Mouse (Mus musculus): Measurements from ENCODE around the gene Ascc2. TPM values are rescaled to one million over a fixed set of nuclear protein-coding genes. Genes with fewer than 3 reads are reported as not detected.

The Ascc2 gene
- polyA plus RNA-seq, 1 experiment = 17.2 TPM

DNA sequence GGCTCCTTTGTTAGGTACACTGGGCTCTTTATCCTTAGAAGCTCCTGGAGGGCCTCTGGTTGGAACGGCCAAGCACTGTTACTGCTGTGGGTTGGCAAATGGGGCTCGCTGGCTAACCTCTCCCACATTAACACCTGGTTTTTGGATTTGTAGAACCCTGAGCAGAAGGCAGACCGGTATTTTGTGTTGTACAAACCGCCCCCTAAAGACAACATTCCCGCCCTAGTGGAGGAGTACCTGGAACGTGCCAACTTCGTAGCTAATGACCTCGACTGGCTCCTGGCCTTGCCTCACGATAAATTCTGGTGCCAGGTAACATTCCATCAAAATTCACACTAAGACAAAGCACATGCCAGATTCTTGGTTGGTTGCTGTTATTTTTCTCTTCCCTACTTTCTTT lies 8.9 kb downstream of the Ascc2 start:
- WGBS = 83% methylated on average over 9 of the region's 9 CpGs
- H3K4me1 ChIP-seq (ENCODE audit: control insufficient read depth, insufficient read depth, insufficient read length, low read length) = no peaks in the 10 kb centered on the region
- TF ChIP-seq POLR2A (IDR thresholded peaks at IDR 0.05; ENCODE audit: low read depth, low read length) (no peak), CTCF (IDR thresholded peaks at IDR 0.05; ENCODE audit: extremely low read depth, insufficient read length, insufficient replicate concordance, low read depth, low read length) (no peak)
- no peak overlapping the region for H3K4me3 ChIP-seq (ENCODE audit: low read depth, low read length)
- H3K27me3 ChIP-seq (ENCODE audit: control insufficient read depth, insufficient read depth, low read length) = no peaks in the 10 kb centered on the region
- H3K36me3 ChIP-seq (ENCODE audit: control insufficient read depth, insufficient read depth, low read length) = peaks cover 45% of the 10 kb centered on the region
- no peak overlapping the region for H3K27ac ChIP-seq (ENCODE audit: insufficient read depth, low read depth, low read length)

DNA sequence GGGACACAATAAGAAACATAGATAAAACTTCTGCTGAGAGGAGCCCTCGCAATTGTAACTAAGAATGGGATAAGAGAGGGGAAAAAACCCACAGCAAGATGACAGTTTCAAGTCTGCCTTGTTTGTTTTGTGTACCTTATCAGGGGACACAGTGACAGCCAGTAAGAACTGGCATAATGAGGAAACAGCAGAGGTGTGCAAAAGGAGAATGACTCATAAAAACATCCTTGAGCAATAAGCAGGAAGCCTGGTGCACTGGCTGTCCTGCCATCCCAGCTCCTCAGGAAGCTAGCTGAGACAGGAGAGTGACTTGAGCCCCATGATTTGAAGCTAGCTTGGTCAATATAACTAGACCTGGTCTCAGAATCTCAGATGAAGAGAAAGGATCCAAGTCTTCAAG lies 22.3 kb downstream of the Ascc2 start:
- Histone ChIP-seq H3K4me3 (ENCODE audit: low read depth, low read length) (no peak overlapping the region), H3K27ac (ENCODE audit: insufficient read depth, low read depth, low read length) (no peak overlapping the region), H3K36me3 (ENCODE audit: control insufficient read depth, insufficient read depth, low read length) (peaks cover 45% of the 10 kb centered on the region), H3K4me1 (ENCODE audit: control insufficient read depth, insufficient read depth, insufficient read length, low read length) (peaks cover 8% of the 10 kb centered on the region; the same call in 1 of the 2 replicates), H3K27me3 (ENCODE audit: control insufficient read depth, insufficient read depth, low read length) (no peaks in the 10 kb centered on the region)
- TF ChIP-seq CTCF (IDR thresholded peaks at IDR 0.05; ENCODE audit: extremely low read depth, insufficient read length, insufficient replicate concordance, low read depth, low read length) = no peak
- no peak for TF ChIP-seq POLR2A (IDR thresholded peaks at IDR 0.05; ENCODE audit: low read depth, low read length)
- WGBS = 29% methylated on average over 1 of the region's 1 CpGs

DNA sequence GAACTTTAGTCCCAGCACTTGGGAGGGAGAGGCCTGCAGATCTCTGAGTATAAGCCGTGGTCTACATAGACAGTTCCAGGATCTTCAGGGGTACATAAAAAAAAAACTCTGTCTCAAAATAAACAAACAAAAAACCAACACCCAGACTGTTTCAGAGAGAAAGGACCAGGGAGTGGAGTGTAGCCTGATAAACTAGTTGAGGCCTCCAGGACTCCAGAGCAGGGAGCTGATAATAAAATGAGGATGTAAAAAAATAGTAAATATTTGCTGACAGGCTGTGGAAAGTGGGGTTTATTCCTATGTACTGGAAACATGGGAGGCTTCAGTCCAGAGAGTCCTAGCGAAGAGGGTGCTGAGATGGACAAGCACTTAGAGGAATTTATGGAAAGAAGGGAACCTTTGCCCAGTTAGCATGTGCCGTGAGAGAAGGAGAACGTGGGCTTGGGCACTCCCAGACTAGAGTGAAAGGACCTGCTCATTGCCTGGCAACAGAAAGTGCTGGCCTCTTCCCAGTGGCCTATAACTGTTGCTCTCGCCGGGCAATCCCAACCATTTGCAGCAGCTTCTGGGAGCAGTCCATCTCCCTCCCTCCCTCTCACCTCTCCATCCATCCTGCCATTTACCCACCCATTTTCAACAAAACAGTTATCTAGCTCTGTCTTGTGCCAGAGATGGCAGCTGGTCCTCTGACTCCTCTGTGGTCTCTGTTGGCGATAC lies 22.9 kb downstream of the Ascc2 start:
- Histone ChIP-seq H3K4me1 (ENCODE audit: control insufficient read depth, insufficient read depth, insufficient read length, low read length) (peaks cover 8% of the 10 kb centered on the region; the same call in 1 of the 2 replicates), H3K27ac (ENCODE audit: insufficient read depth, low read depth, low read length) (no peak overlapping the region), H3K4me3 (ENCODE audit: low read depth, low read length) (no peak overlapping the region), H3K27me3 (ENCODE audit: control insufficient read depth, insufficient read depth, low read length) (no peaks in the 10 kb centered on the region), H3K36me3 (ENCODE audit: control insufficient read depth, insufficient read depth, low read length) (peaks cover 42% of the 10 kb centered on the region)
- TF ChIP-seq CTCF (IDR thresholded peaks at IDR 0.05; ENCODE audit: extremely low read depth, insufficient read length, insufficient replicate concordance, low read depth, low read length) (no peak), POLR2A (IDR thresholded peaks at IDR 0.05; ENCODE audit: low read depth, low read length) (no peak)
- WGBS = 59% methylated on average over 7 of the region's 7 CpGs

DNA sequence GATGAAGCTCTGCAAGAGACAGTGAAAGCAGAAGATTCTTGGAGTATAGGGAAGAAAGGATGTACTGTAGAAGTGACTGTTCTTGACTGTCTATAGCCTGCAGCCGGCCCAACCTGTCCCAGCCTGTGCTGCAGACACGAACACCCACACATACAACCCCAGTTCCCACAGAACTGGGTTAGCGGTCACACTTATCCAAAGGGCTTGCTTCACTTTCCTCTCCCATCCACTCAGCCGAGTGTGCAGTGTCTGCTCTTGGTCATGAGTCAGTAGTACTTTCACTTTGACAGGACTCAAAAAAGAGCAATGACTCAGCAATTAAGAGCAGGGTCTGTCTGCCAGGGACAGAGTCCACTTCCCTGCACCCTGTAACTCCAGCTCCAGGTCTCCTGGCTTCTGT lies 23.8 kb downstream of the Ascc2 start:
- TF ChIP-seq POLR2A (IDR thresholded peaks at IDR 0.05; ENCODE audit: low read depth, low read length) = no peak
- TF ChIP-seq CTCF (IDR thresholded peaks at IDR 0.05; ENCODE audit: extremely low read depth, insufficient read length, insufficient replicate concordance, low read depth, low read length) = no peak
- H3K27ac ChIP-seq (ENCODE audit: insufficient read depth, low read depth, low read length) = no peak overlapping the region
- no peak overlapping the region for H3K4me3 ChIP-seq (ENCODE audit: low read depth, low read length)
- H3K27me3 ChIP-seq (ENCODE audit: control insufficient read depth, insufficient read depth, low read length) = no peaks in the 10 kb centered on the region
- H3K4me1 ChIP-seq (ENCODE audit: control insufficient read depth, insufficient read depth, insufficient read length, low read length) = peaks cover 8% of the 10 kb centered on the region; the same call in 1 of the 2 replicates
- 52% methylated on average over 4 of the region's 4 CpGs for WGBS
- peaks cover 41% of the 10 kb centered on the region for H3K36me3 ChIP-seq (ENCODE audit: control insufficient read depth, insufficient read depth, low read length)

DNA sequence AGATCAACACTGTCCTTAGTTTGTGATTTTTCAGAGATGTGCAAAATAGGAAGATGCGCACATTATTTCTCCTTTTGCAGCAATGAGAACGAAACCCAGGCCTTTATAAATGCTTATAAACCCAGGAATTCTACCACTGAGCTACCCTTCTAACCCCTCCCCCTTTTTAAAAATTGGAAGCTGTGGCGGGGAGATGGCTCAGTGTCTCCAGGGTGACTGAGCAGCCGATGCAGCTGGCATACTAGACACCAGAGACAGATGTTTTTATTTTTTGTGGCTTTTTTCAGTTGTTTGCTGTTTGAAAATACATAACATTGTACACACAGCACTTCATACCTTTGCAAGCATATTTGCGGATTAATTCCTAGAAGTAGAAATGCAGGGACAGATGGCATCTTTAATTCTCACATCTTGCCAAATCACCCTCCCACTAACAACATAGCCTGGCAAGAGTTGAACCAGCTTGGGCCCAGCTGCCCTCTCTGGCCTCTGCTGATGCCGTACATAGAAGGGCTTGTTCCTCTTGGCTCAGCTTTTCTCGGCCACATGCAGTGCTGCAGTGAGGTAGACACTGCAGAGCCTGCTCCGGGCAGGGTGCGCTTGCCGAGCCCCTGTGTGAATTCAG lies 24.4 kb downstream of the Ascc2 start:
- 93% methylated on average over 10 of the region's 10 CpGs for WGBS

DNA sequence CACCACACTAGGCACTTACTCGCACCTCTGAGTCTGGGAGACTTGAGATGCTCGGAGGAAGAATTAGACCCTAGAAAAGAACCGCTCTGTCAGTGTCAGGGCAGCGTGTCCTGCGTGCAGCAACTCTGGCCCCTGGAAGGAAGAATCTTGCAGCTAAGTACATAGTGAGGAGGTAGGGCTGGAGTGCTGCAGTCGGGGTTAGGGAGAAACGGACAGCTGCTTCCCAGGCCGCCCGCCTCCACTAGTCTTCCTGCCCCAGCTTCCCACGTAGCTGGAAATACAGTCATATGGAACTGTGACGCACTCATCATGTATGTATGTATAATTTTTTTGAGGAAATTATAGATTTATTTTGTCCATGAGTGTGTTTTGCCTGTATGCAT lies 24.9 kb downstream of the Ascc2 start:
- WGBS = 96% methylated on average over 11 of the region's 11 CpGs
- Histone ChIP-seq H3K27ac (ENCODE audit: insufficient read depth, low read depth, low read length) (no peak overlapping the region), H3K4me3 (ENCODE audit: low read depth, low read length) (no peak overlapping the region), H3K36me3 (ENCODE audit: control insufficient read depth, insufficient read depth, low read length) (peaks cover 37% of the 10 kb centered on the region), H3K27me3 (ENCODE audit: control insufficient read depth, insufficient read depth, low read length) (no peaks in the 10 kb centered on the region), H3K4me1 (ENCODE audit: control insufficient read depth, insufficient read depth, insufficient read length, low read length) (peaks cover 8% of the 10 kb centered on the region; the same call in 1 of the 2 replicates)
- TF ChIP-seq POLR2A (IDR thresholded peaks at IDR 0.05; ENCODE audit: low read depth, low read length) (no peak), CTCF (IDR thresholded peaks at IDR 0.05; ENCODE audit: extremely low read depth, insufficient read length, insufficient replicate concordance, low read depth, low read length) (no peak)

More for the DNA sequence above, 24.4 kb downstream of the Ascc2 start:
- Histone ChIP-seq H3K27me3 (ENCODE audit: control insufficient read depth, insufficient read depth, low read length) (no peaks in the 10 kb centered on the region), H3K27ac (ENCODE audit: insufficient read depth, low read depth, low read length) (no peak overlapping the region), H3K4me3 (ENCODE audit: low read depth, low read length) (no peak overlapping the region), H3K4me1 (ENCODE audit: control insufficient read depth, insufficient read depth, insufficient read length, low read length) (peaks cover 8% of the 10 kb centered on the region; the same call in 1 of the 2 replicates), H3K36me3 (ENCODE audit: control insufficient read depth, insufficient read depth, low read length) (peaks cover 39% of the 10 kb centered on the region)
- TF ChIP-seq POLR2A (IDR thresholded peaks at IDR 0.05; ENCODE audit: low read depth, low read length) = no peak
- TF ChIP-seq CTCF (IDR thresholded peaks at IDR 0.05; ENCODE audit: extremely low read depth, insufficient read length, insufficient replicate concordance, low read depth, low read length) = no peak

DNA sequence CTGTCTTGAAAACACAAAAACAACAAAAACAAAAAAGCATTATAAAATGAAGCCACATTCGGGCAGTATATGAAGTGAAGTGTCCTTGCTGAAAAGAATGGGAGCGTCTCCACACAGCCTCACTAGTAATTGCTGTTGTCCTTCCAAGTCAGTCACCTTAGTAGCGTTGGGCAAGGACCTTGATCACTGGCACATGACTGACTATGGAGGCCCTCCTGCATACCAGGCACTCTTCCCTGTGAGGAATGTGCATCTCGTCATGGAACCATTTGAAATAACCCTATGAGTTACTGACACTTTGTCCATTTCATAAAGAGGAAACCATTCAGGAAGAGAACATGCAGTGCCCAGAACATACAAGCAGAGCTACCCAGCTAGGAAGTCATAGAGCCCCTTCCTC lies 34.2 kb downstream of the Ascc2 start:
- H3K27ac ChIP-seq (ENCODE audit: insufficient read depth, low read depth, low read length) = no peak overlapping the region
- H3K4me1 ChIP-seq (ENCODE audit: control insufficient read depth, insufficient read depth, insufficient read length, low read length) = peaks cover 5% of the 10 kb centered on the region; the same call in 1 of the 2 replicates
- H3K4me3 ChIP-seq (ENCODE audit: low read depth, low read length) = no peak overlapping the region
- 68% methylated on average over 4 of the region's 4 CpGs for WGBS
- no peaks in the 10 kb centered on the region for H3K27me3 ChIP-seq (ENCODE audit: control insufficient read depth, insufficient read depth, low read length)
- no peak for TF ChIP-seq POLR2A (IDR thresholded peaks at IDR 0.05; ENCODE audit: low read depth, low read length)
- no peak for TF ChIP-seq CTCF (IDR thresholded peaks at IDR 0.05; ENCODE audit: extremely low read depth, insufficient read length, insufficient replicate concordance, low read depth, low read length)
- H3K36me3 ChIP-seq (ENCODE audit: control insufficient read depth, insufficient read depth, low read length) = peaks cover 36% of the 10 kb centered on the region

Measured in small intestine, adult 2 months (tissue).